Mouse (Mus musculus) stomach, embryonic 14.5 days (tissue): Measurements from ENCODE around the gene Gm48552. TPM values are rescaled to one million over a fixed set of nuclear protein-coding genes. Genes with fewer than 3 reads are reported as not detected.

Experiments
- ATAC-seq: fragments of 200-750 bp; cut with Nextera tagmentation; 2 replicates; pipeline ENCODE4 v1.8.0; 2017; ENCODE audit warnings: low read depth, moderate TSS enrichment; ENCODE audit not compliant: insufficient number of reproducible peaks, insufficient read depth, low FRiP score
- H3K27ac ChIP-seq: fragments of 300-500 bp; sonication (generic); 2 replicates; pipeline ENCODE4 v1.5.1; 2014; ENCODE audit warnings: mild to moderate bottlenecking, low read length, moderate library complexity, mixed read lengths
- H3K27me3 ChIP-seq: fragments of 300-500 bp; sonication (generic); 2 replicates; pipeline ENCODE4 v1.6.1; 2014; ENCODE audit warnings: low read length, control low read depth, mixed read lengths; ENCODE audit not compliant: control insufficient read depth, insufficient read depth
- H3K36me3 ChIP-seq: fragments of 300-500 bp; sonication (generic); 2 replicates; pipeline ENCODE4 v1.6.1; 2014; ENCODE audit warnings: mild to moderate bottlenecking, control low read depth, low read length, moderate library complexity, mixed read lengths; ENCODE audit not compliant: control insufficient read depth, insufficient read depth
- H3K4me1 ChIP-seq: fragments of 300-500 bp; sonication (generic); 2 replicates; pipeline ENCODE4 v1.6.1; 2014; ENCODE audit warnings: low read length, control low read depth, mixed read lengths; ENCODE audit not compliant: control insufficient read depth, insufficient read depth
- H3K4me2 ChIP-seq: fragments of 300-500 bp; sonication (generic); replicated peaks from 2 replicates; pipeline ENCODE4 v1.6.1; 2014; ENCODE audit warnings: low read depth, low read length, control low read depth
- H3K4me3 ChIP-seq: fragments of 300-500 bp; sonication (generic); 2 replicates; pipeline ENCODE4 v1.5.1; 2014; ENCODE audit warnings: low read depth, low read length, control low read depth
- H3K9ac ChIP-seq: fragments of 300-500 bp; sonication (generic); replicated peaks from 2 replicates; pipeline ENCODE4 v1.6.1; 2014; ENCODE audit warnings: low read depth, mild to moderate bottlenecking, control low read depth, low read length, moderate library complexity, mixed read lengths
- H3K9me3 ChIP-seq: fragments of 300-500 bp; sonication (generic); 2 replicates; pipeline ENCODE4 v1.6.1; 2016; ENCODE audit warnings: low read depth, low read length, control low read depth; ENCODE audit not compliant: control insufficient read depth
- WGBS: fragments of 180-500 bp; shearing (Covaris S2); extraction: QIAGEN DNeasy Blood & Tissue Kit; methylation state at CpG from one replicate; pipeline ENCODE4 v1.1.7; 2014; 5-methylcytosine and 5-hydroxymethylcytosine counted together
- polyA plus RNA-seq: library from polyadenylated mRNA; unstranded; fragments of >200 nt; fragmentation: Nextera tagmentation; extraction: Ambion mirVana; gene quantifications from 2 replicates; pipeline ENCODE4 v1.2.1, GENCODE M21; 2014

The Gm48552 gene
- polyA plus RNA-seq, 1 experiment from 2014 or later = 1.0 TPM

DNA sequence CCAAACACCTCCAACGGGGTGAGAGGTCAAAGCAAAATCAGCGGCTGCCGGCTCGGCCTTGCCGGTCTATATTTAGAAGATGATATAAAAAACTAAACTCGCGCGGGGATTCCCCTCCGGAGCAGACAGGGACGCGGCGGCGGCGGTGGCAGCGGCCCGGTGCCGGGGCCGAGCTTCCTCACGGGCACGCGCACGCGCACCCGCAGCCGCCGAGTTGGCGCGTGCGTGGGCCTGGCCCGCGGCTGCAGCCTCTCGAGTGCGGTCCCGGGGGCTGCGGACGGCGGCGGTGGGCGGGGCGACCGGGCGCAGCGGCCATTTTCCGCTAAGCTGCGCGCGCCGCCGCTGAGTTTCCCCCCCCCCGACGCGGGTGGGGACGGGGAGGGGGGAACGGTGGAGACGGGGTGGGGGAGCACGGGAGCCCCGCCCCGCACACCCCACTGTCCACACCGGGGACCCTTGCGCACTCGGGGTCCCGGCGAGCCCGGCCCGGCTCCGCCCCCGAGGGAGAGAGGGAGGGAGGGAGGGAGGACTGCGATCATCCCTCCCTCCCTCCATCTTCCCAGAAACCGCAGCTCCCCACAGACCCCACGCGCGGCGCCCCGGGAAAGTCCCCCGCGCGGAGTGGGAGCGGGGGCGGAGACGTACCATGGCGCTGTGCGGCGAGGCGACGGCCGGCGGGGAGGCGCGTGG is 41.5 kb downstream of the Gm48552 start:
- Histone ChIP-seq H3K4me2 (peak overlapping the region; percentile 86), H3K9ac (peak overlapping the region; percentile 73), H3K27me3 (no peaks in the 10 kb centered on the region), H3K4me3 (peak overlapping the region; percentile 76), H3K9me3 (no peaks in the 10 kb centered on the region), H3K4me1 (peaks cover 29% of the 10 kb centered on the region), H3K36me3 (no peaks in the 10 kb centered on the region), H3K27ac (peak overlapping the region; percentile 89)
- under 1% methylated on average over 75 of the region's 89 CpGs for WGBS
- ATAC-seq = peak; percentile 12; the same call in 1 of the 2 replicates

DNA sequence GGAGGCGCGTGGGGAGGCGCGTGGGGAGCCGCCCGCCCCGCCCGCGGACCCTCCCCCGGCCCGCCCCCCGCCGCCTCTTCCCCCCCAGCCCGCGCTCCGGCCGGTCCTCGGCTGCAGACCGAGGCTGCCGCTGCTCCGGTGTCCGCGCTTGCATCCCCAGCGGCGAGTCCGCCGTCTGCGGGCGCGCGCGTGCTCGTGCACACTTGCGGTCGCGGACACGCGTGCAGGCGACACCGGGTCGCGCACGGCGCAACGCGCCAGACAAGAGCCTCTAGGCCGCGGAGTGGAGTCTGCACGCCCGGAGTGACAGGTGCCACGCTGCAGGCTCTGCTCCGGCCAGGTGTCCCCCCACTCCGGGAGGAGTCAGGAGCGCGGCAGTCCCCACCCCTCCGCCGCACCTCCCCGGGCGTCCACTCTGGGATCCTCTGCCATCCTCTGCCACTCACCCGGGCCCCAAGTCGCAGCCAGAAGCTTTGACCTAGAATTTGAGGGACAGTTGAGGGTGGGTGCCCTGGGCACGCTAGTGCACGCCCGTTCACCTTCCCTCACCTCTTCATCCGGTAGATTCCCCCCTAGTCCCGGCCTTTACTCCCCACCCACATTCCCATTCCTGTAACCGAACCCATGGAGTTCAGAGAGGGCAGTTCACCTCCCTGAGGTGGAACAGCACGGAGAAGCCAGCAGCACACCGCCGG is 42.2 kb downstream of the Gm48552 start:
- Histone ChIP-seq H3K9me3 (no peaks in the 10 kb centered on the region), H3K4me3 (peak overlapping the region; percentile 76), H3K27me3 (no peaks in the 10 kb centered on the region), H3K4me2 (peak overlapping the region; percentile 86), H3K36me3 (no peaks in the 10 kb centered on the region), H3K27ac (peak overlapping the region; percentile 89), H3K4me1 (peaks cover 22% of the 10 kb centered on the region), H3K9ac (peak overlapping the region; percentile 73)
- 0 out of 2 replicates have a peak, but pooled peaks have one; percentile 1 for ATAC-seq
- WGBS = 2% methylated on average over 53 of the region's 70 CpGs

DNA sequence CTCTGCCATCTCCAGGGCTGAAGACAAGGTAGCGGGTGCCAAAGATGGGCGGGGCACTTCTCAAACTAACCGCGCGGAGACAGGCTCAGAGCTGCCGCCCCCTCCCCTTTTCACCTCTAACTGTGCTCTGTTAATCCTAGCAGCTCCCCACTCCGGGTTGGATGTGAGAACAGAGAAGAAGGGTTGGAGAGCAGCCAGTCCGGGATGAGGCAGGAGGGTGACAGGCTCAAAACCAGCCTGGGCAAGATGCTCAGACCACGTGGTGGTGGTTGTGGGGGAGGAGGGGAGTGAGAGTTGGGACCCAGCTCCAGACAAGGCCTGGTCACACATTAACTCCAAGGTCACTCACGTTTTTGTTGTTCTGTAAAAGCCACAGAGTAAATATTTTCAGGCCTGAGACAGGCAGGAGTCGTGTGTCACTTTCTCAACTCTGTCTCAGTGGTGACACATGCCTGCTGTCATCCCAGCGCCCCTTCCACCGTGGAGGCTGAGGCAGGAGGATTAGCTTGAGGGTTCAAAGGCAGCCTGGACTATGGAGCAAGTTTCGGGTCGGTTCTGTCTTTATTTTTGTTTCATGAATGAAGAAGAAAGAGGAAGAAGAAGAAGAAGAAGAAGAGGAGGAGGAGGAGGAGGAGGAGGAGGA is 42.8 kb downstream of the Gm48552 start:
- Histone ChIP-seq H3K9ac (no peak overlapping the region), H3K9me3 (no peaks in the 10 kb centered on the region)

DNA sequence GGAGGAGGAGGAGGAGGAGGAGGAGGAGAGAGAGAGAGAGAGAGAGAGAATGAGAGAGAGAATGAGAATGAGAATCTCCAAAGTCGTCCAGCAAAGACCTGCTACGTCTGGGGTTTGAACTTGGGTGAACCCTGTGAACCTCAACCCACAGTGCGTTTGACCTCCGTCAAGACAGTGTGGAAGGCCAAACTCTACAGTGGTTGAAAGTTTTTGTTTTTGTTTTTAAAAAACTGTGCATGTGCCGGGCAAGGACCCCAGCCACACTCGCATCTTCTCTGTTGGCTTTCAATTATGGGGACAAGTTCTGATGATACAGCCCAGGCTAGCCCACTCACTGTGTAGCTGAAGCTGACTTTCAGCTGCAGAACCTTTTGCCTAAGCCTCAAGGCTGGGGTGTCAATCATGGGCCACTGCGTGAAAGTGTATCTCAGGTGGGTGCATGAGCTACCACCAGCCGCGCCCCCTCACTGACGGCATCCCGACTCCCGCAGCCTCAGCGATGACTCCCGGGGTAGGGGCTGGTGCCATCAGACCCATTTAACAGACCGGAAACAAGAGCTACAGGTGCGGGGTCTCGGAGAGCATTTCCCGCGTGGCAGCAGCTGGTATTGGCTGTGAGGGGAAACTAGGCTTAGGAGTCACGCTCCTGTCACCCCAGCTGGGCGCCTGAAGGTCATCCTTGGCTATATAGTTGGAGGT is 43.5 kb downstream of the Gm48552 start:
- Histone ChIP-seq H3K27ac (no peak overlapping the region), H3K36me3 (no peaks in the 10 kb centered on the region), H3K9ac (no peak overlapping the region), H3K9me3 (no peaks in the 10 kb centered on the region), H3K4me2 (peak overlapping the region; percentile 23; the same call in 1 of the 2 replicates), H3K4me3 (no peak overlapping the region), H3K27me3 (no peaks in the 10 kb centered on the region), H3K4me1 (peaks cover 16% of the 10 kb centered on the region)
- WGBS = 61% methylated on average over 21 of the region's 21 CpGs
- no peak for ATAC-seq

More for the DNA sequence above, 42.8 kb downstream of the Gm48552 start:
- 0 out of 2 replicates have a peak overlapping the region, but pooled peaks have one; percentile 10 for H3K27ac ChIP-seq
- WGBS = 16% methylated on average over 15 of the region's 15 CpGs
- H3K4me2 ChIP-seq = peak overlapping the region; percentile 86
- H3K27me3 ChIP-seq = no peaks in the 10 kb centered on the region
- H3K4me1 ChIP-seq = peaks cover 17% of the 10 kb centered on the region
- H3K36me3 ChIP-seq = no peaks in the 10 kb centered on the region
- no peak for ATAC-seq
- H3K4me3 ChIP-seq = peak overlapping the region; percentile 76; the same call in 1 of the 2 replicates

DNA sequence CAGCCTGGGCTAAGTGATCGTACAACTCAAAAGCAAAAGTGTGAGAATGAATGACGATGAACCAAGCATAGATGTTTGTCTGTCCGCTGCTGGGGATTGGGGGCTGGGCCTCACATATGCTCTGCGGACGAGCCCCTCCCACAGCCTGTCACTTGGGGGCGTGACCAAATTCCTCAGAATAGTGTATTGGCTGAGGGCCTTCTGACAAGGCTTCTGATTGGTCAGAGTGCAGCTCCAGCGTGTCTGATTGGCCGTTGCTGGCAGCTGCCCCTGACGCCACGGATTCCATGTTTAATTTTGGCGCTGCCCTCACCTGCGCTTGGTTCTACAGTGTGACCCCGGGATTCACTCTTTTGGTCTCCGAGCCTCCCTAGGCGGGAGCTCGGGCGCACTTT is 44.1 kb downstream of the Gm48552 start:
- peaks cover 16% of the 10 kb centered on the region for H3K4me1 ChIP-seq
- peak; percentile 84 for ATAC-seq
- H3K36me3 ChIP-seq = no peaks in the 10 kb centered on the region
- no peak overlapping the region; the same call in 1 of the 2 replicates for H3K4me3 ChIP-seq
- peak overlapping the region; percentile 36 for H3K4me2 ChIP-seq
- H3K9me3 ChIP-seq = no peaks in the 10 kb centered on the region
- H3K9ac ChIP-seq = no peak overlapping the region
- no peaks in the 10 kb centered on the region for H3K27me3 ChIP-seq
- H3K27ac ChIP-seq = no peak overlapping the region
- WGBS = 5% methylated on average over 17 of the region's 17 CpGs

DNA sequence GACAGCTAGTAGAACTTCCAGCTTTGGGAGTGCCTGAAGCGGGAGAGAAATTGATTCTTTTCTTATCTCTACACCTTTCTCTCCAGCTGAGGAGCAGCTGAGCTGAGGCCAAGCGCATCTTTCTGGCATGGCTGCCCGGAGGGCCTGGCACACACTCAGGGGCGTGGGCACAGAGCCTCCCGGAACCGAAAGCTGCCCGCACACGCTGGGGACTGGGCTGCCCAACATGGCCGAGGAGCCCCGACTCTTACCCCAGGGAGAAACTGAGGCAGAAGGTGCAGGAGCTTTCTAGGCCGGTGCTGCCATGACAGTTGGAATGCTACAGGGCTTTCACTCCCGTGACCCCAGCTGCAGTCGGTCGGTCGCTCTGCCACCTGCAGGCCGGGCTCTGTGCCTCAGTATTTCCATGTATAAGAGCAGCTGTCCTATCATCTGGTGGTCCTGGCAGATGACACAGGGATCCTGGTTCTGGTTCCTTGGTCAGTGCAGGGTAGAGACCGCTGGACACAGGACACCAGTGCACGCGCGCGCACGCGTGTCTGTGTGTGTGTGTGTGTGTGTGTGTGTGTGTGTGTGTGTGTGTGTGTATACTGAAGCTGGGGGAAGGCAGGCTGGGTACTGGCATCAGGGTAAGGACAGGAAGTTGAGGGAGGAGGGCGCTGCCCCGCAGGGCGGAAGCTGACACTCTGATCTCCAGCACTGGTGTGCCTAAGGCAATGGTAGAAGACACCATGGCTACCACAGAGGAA is 44.9 kb downstream of the Gm48552 start:
- no peak overlapping the region for H3K4me3 ChIP-seq
- no peak overlapping the region for H3K9ac ChIP-seq
- H3K9me3 ChIP-seq = no peaks in the 10 kb centered on the region
- WGBS = 76% methylated on average over 26 of the region's 26 CpGs
- H3K27ac ChIP-seq = no peak overlapping the region
- H3K4me1 ChIP-seq = peaks cover 16% of the 10 kb centered on the region
- H3K27me3 ChIP-seq = no peaks in the 10 kb centered on the region
- H3K4me2 ChIP-seq = no peak overlapping the region
- no peaks in the 10 kb centered on the region for H3K36me3 ChIP-seq
- no peak for ATAC-seq

DNA sequence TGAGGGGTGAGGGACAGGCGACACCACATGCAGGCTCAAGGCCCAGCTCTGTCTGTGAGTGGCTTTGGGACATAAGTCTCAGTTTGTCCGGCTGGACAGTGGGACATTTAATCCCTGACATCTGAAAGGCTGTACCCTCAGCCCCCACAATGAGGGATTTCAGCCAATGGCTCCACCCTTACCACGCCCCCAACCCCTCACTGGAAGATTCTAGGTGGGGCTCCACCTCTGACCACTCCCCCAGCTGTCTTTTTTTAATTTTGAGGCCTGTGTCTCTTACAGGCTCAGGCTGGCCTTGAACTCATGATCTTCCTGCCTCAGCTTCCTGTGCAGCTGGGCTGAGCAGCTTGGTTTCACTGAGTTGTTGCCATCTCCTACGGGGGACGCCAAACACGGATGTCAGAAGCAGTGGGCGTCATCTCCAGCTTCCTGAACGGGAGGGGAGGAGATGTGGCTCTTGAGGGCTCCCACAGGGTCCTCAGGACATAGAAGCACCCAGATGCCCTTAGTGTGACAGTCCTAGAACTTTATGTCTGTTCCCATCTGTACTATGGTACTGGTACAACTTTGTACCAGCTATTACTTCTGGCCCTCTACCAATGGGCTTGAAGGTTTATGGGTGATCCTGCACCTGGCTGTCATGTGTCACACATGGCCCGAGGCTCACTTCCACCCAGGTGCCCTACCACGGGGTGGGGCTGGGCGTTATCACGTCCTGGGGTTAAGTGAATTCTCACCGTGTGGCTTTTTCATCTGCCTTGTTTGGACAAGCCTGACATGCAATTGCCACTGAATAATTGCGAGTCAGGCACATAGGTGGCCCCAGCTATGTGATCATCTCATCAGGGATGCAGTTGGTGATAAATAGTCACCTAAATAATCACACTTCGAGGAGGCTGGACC is 45.8 kb downstream of the Gm48552 start:
- Histone ChIP-seq H3K36me3 (no peaks in the 10 kb centered on the region), H3K4me3 (no peak overlapping the region), H3K4me1 (peaks cover 16% of the 10 kb centered on the region), H3K9ac (no peak overlapping the region), H3K4me2 (no peak overlapping the region), H3K9me3 (no peaks in the 10 kb centered on the region), H3K27me3 (no peaks in the 10 kb centered on the region), H3K27ac (no peak overlapping the region)
- no peak for ATAC-seq
- 48% methylated on average over 15 of the region's 15 CpGs for WGBS
